Mouse (Mus musculus) adrenal gland, adult 8-10 months (tissue): ENCODE measurements around the gene Teddm1b. TPM values are rescaled to one million over a fixed set of nuclear protein-coding genes. Genes with fewer than 3 reads are reported as not detected.
A peak's percentile ranks its signal among the peaks of the same experiment; 100 is the strongest.

ENCODE experiments used
- DNase-seq: peaks from one replicate; pipeline ENCODE4 v3.0.0; 2022
- microRNA-seq, 2 experiments: library from miRNA; unstranded; fragments of <30 nt; microRNA quantifications; one replicate each; pipeline ENCODE4 v1.2.0; 2022
- total RNA-seq, 4 experiments: library from RNA; stranded (reverse); gene quantifications; 2 replicates each; pipeline ENCODE4 v1.2.4; 2022

Teddm1b gene
- total RNA-seq, 4 experiments from 2014 or later, result 0.14 TPM; not detected in 3

DNA sequence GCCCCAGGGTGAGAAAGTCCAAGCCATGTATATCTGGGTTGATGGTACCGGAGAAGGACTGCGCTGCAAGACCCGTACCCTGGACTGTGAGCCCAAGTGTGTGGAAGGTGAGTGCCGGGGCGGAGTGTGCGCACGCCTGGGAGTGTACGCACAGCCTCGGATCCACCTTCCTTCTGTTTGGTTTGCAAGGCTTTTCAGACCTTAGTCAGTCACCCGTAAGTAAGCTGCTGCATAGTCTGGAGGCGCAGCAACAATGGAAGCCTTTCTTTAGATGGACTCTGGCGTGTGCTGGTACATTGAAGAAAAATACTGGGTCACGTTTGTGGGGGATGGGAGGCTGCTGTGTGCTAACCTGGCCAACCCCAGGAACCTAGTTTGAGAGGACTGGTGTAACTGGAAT is 28.9 kb downstream of the Teddm1b start:
- DNase-seq, result no peak

DNA sequence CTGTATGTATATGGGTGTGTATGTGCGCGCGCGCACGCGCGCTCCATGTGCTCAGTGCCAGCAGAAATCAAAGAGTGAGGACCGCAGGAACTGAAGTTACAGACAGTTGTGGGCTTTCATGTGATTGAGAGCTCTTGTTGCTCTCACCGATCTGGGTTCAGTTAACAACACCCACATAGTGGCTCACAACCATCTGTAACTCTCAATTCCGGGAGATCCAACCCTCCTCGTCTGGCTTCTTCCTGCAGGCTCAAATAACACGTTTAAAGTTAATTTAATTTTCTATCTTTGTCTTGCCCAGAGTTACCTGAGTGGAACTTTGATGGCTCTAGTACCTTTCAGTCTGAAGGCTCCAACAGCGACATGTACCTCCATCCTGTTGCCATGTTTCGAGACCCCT is 30.1 kb downstream of the Teddm1b start:
- DNase-seq, result no peak

DNA sequence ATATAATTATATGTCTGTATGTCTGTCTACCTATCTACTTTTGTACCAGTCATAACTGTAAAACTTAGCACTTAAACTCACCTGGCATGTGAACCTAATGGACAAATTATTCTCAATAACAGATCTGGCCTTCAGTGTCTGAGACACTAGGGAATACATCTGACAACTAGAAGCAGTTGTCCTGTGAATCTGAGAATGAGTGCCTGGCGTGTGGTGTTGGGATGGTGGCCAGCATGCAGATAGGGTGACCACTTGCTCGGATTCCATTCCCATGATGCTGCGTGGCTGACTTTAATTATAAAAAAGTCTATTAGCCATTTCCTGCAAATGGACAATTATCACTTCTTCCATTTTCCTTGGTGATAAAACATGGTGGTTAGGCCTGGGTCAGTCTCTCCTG is 31.7 kb downstream of the Teddm1b start:
- DNase-seq, result no peak

DNA sequence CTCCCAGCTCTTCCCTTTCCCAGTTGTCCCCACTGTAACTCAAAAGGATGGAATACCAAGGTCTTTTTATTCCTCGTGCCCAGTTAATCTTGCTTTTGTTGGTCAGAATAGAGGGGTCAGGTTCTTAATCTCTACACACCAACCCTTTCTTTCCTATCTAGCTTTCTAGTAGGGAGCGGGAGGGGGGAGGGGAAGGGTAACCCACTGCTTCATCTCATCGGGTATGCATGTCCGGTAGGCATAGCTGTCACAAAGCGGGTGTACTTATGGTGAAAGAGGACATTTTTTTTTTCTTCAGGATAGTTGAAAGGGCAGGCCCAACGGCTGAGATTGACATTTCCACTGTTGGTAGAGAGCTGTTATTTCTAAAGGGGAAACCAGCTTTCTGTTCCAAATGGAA is 34.1 kb downstream of the Teddm1b start:
- DNase-seq, result no peak

DNA sequence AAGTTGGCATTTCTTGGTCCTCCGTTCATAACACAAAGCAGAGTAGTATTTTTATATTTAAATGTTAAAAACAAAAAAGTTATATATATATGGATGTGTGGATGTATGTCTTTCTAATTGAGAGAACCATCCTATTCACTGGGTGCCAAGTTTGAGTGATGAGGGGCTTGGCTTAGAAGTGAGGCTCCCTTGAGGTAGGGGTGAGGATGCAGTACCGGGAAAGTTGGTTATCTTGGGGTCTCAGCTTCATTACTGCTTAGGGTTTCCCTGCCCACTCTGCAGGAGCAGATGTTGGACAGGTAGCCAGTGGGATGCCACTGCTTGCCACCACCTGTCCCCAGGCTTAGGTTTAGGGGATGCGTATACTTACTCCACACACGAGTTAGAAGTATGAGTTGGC is 34.6 kb downstream of the Teddm1b start:
- no peak for DNase-seq

DNA sequence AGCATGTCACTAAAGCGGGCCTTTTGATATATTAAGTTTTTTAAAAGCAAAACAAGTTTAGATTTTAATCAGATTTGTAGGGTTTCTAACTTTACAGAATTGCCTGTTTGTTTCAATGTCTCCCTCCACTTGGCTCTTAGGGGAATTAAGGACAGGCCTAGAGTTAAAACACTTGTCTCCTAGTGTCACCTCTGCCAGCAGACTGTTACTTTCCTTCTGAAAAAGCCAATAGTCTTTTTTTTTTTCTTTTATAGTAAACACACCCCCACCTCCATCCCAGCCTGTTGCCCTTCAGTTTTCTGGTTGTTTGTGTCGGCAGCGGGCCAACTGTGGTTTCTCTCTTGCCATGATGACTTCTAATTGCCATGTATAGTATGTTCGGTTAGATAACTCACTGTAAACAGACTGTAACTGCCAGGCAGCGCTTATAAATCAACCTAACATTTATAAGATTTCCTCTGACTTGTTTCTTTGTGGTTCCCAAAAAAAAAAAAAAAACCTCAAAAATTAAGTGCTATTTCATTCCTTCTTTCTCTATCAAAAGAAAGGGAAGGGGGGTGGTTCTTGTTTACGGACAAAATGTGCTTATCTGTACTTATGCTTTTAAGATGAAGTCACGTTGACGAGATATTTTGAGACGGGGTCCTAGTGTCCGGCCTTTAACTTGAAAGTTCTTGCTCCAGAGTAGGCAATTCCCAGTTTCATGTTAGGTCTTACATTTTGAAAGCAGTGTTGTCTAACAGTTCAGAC is 35.2 kb downstream of the Teddm1b start:
- no peak for DNase-seq

DNA sequence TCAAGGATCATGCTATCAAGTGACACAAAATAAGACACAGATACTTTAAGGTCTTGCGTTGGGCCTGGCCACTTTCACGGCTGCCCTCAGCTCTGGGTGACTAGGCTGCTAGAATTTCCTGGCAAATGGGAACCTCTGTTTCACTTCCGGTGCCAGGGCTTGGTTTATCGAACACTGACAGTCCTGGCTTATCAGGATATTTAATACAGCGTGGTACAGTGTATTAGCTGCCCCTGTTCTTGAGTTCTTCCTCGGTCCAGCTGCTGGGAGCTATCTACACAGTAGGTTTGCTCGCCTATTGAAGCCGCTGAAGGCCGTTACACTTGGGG is 35.8 kb downstream of the Teddm1b start:
- DNase-seq, result no peak

DNA sequence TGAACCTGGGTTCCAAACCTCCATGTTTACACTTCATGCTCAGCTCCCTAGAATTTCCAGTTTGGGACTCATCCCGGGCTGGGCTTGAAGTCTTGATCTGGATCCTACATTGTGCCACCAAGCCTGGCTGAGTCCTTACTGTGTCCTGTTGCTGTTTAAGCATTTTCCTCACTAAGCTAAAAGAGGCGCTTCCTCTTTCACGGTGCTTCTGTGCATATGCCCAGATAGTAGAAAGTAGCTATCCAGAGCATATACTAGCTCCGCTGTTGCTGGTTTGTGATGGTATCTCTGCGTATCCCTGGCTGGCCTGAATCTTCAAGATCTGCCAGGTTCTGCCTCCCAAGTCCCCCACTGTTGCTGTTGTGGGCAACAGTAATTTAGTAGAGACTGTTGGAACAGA is 36.3 kb downstream of the Teddm1b start:
- no peak for DNase-seq

DNA sequence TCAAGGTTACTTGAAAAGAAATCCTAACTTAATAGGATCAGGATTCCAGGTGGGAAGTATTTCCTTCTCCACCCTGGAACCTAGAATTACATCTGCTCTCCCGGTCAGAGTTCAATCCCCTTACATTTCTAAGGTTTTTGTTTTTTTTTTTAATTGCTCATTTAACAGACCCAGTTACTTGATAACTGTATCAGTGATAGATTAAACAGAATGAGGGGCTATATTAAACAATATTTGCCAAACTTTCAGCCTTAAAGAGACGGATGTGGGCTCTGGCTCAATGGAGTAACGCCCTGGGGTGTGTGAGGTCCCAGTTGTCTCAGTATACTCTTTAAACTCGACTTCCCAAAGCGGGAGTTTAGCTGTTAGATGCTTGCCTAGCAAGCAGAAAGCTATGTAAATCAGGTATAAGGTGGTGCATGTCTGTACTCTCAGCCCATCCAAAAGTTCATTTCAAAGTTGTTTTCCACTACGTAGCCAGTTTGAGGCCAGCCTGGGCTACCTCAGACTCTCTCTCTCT is 37.2 kb downstream of the Teddm1b start:
- no peak for DNase-seq

DNA sequence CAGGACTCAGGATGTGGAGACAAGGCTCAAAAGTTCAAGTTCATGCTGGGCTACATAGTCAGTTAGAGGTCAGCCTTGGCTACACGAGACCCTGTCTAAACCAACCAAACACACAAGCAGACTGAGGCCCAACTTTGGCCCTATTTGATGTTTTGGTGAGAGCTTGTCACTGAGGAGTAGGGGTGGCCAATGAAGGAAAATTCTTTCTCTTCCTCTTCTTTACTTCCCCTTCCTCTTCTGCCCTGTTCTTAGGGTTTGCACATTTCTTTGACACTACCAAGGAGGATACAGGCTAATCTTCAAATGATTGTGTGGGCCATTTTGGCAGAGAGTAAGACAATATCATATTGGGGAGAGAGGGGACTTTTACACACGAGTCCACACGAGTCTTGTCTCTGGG is 39.7 kb downstream of the Teddm1b start:
- no peak for DNase-seq

DNA sequence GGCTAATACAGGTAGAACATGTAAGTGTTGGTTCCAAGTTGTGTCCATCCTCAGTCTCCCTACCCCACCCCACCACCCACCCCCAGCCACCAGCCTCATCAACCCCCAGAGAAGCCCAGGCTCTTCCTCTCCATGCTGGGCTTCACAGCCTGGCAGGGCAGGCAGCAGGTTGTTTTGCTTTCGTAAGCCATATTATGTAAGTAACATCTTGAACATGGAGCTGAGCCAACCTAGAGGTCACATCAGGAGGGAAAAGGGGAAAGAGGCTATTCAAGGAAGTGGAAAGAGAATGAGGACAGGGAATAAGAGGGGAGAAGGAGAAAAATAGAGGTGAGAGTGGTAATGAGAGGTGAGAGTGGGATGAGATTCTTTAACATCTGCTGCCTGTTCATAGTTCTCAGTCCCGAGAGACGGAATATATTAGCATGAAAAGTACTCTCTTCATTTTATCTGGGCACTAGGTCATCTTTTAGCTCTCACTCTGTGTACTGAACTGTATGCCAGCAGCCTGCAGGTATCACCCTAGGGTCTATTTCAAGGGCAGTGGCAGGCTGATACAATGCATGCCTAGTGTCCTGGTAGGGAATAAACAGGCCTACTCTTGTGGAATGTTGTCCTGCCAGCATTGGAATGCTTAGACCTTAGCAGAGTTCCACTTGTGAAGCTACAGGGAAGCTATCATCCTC is 44.5 kb downstream of the Teddm1b start:
- no peak for DNase-seq

DNA sequence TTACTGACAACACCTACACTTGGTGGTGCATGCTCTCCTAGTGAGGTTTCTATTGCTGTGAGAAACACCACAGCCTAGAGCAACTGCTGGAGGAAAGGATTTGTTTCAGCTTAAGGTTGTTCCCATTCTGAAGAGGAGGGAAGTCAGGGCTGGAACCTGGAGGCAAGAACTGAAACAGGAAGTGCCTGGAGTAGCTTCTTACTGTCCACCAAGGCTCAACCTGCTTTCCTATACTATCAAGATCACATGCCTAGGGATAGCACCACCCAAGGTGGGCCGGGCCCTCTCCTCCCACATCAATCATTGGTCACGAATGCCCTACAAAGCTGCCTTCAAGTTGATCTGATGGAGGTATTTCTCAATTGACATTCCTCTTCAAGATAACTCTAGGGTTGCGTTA is 47.5 kb downstream of the Teddm1b start:
- DNase-seq, result no peak

DNA sequence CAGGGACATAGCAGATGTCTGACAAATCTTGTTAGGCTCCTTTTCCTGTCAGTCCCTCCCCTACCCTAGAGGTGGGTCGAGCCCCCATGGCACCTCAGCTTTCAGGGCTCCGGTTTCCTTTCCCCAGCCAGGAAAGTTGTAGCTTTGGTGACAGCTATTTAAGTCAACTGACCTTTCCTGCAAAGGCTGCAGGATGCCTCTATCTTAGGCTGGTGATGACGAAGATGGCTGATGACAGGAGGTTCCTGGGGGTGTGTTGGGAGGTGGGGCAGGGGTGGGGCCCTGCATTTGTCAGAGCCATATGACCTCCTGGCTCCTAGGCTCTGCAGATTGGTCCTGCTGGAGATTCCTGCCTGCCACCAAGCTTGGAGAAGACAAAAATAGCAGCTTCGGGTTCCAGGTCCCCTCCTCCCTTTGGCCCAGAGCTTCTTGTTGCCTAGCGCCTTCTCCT is 48.5 kb downstream of the Teddm1b start:
- DNase-seq, result peak; percentile 64

DNA sequence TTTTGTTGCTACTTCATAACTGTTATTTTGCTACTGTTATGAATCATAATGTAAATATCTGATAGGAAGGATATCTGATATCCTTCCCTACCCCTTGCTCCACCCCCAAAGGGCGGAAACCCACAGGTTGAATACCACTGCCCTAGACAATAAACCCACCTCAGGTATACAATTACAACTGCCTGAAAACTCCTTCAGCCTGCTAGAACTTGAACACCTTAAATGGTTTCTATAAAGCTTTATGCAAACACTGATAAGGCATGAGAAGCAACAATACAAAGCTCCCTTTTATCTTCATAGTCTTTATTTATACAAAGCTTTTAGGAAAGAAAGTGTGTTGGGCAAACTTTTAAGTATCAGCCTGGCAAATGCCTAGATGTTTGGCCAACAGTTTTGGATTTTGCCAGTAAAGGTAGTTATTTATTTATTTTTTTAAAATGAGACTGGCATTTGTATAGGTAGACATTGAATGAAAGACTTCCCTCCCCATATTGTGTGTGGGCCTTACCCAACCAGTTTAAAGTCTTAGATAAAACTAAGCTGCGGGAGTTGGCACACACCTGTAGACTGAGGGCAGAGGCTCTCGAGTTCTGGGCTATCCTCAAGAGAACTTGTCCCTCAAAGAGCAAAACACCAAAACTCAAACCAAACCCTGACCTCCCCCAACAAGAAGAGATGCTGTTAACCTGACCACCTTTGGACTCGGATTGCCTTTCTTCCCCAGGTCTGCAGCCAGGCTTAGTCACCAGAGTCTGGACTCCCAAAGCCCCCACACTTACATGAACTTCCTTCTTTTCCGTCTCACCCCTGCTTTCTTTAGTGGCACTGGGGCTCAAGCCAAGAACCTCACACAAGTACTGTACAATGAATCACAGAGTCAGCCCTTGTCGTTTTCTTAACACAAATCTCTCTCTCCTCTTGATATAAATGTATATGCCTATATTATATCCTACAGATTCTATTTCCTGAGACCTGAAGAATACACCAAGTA is 50.5 kb downstream of the Teddm1b start:
- no peak for DNase-seq

Small RNA genes lying within 50 kb of the gene (microRNA-seq; reads per million reads assigned to microRNA genes)
- gene Mir8114, result 8.6 to 12.2 reads per million in 2 experiments

Other genes with a start within 250 kb of the Teddm1b start
- under 1 TPM; 0.03 to 0.25 (median 0.15) TPM for gene Rgs8, start 221.3 kb upstream of the Teddm1b start, total RNA-seq
- gene Rgs16, start 134.0 kb upstream of the Teddm1b start, total RNA-seq, result 10 to 100 TPM in 1 of 4 experiments, 1 to 10 TPM in 3; 2.5 to 18.0 (median 4.7) TPM
- 10 to 100 TPM in 3 of 4 experiments, 1 to 10 TPM in 1; 9.7 to 25.3 (median 16.9) TPM for gene Rnasel, start 124.9 kb upstream of the Teddm1b start, total RNA-seq
- gene Rgsl1, start 30.2 kb upstream of the Teddm1b start, total RNA-seq, result under 1 TPM in 3 of 4 experiments, not detected in 1; 0.10 to 0.65 (median 0.62) TPM
- gene Teddm1a, start 17.4 kb downstream of the Teddm1b start, total RNA-seq, result not detected
- 1,000 to 10,000 TPM; 1,068 to 1,277 (median 1,158) TPM for gene Glul, start 25.6 kb downstream of the Teddm1b start, total RNA-seq
- 1 to 10 TPM in 1 of 4 experiments, under 1 TPM in 3; 0.24 to 1.1 (median 0.59) TPM for gene Teddm2, start 25.9 kb downstream of the Teddm1b start, total RNA-seq